Mouse (Mus musculus) left cerebral cortex, adult 9 months (tissue): Measurements from ENCODE around the gene Fam173b.
A peak's percentile ranks its signal among the peaks of the same experiment; 100 is the strongest.
"Not testable (repeated sequence)": the region's sequence is repeated elsewhere in the genome, so short reads cannot be mapped to it uniquely, and the experiment has no call there.

ENCODE experiments used
- DNase-seq, 2 experiments: peaks; one replicate each; pipeline ENCODE4 v3.0.0; 2022; ENCODE audit warnings: low spot score in 2 of 2

Gene Fam173b

GRCm38 (mm10) chr15:31601646-31602374 lies at the start of gene Fam173b, which contains the start of gene Cct5:
Gene Fam173b (plus strand): TSS chr15:31601852.
Gene Cct5 (minus strand): TSS chr15:31601804.
- DNase-seq: peak; percentile 93 to 98

- no peak for DNase-seq
Observed at GRCm38 (mm10) chr15:31554855-31555254, 46.8 kb upstream of the Fam173b start.

- DNase-seq: no peak
Observed at GRCm38 (mm10) chr15:31561390-31561789, 40.3 kb upstream of the Fam173b start.

GRCm38 (mm10) chr15:31561976-31562375 lies 39.7 kb upstream of the Fam173b start:
- DNase-seq: no peak

- DNase-seq: no peak
Observed at GRCm38 (mm10) chr15:31562847-31563246, 38.8 kb upstream of the Fam173b start.

- DNase-seq: no peak
Observed at GRCm38 (mm10) chr15:31563577-31564546, 37.8 kb upstream of the Fam173b start.

- DNase-seq: no peak
Observed at GRCm38 (mm10) chr15:31565184-31565583, 36.5 kb upstream of the Fam173b start, which contains the start of gene Cmbl. Gene Cmbl (plus strand): TSS chr15:31565389.

- no peak for DNase-seq
Observed at GRCm38 (mm10) chr15:31565786-31566185, 35.9 kb upstream of the Fam173b start.

- DNase-seq: no peak
Observed at GRCm38 (mm10) chr15:31567431-31567830, 34.2 kb upstream of the Fam173b start.

GRCm38 (mm10) chr15:31568581-31568996 lies 33.1 kb upstream of the Fam173b start:
- no peak for DNase-seq

GRCm38 (mm10) chr15:31569325-31570022 lies 32.2 kb upstream of the Fam173b start:
- DNase-seq: no peak

GRCm38 (mm10) chr15:31570959-31571358 lies 30.7 kb upstream of the Fam173b start:
- no peak for DNase-seq

- DNase-seq: peak in 1 of 2 experiments; percentile 63
Observed at GRCm38 (mm10) chr15:31571906-31572722, 29.5 kb upstream of the Fam173b start.

GRCm38 (mm10) chr15:31573287-31573686 lies 28.4 kb upstream of the Fam173b start:
- no peak for DNase-seq

- DNase-seq: no peak
Observed at GRCm38 (mm10) chr15:31573692-31574091, 28.0 kb upstream of the Fam173b start.

GRCm38 (mm10) chr15:31576076-31576475 lies 25.6 kb upstream of the Fam173b start:
- DNase-seq: no peak

GRCm38 (mm10) chr15:31581086-31581485 lies 20.6 kb upstream of the Fam173b start:
- DNase-seq: not testable (repeated sequence)

- no peak for DNase-seq
Observed at GRCm38 (mm10) chr15:31583304-31584085, 18.2 kb upstream of the Fam173b start.

GRCm38 (mm10) chr15:31585238-31585637 lies 16.4 kb upstream of the Fam173b start:
- DNase-seq: peak in 1 of 2 experiments; percentile 34

- no peak for DNase-seq
Observed at GRCm38 (mm10) chr15:31586088-31586487, 15.6 kb upstream of the Fam173b start.
